Mouse (Mus musculus) intestine, embryonic 15.5 days (tissue): ENCODE results near the gene Shq1. TPM values are rescaled to one million over a fixed set of nuclear protein-coding genes. Genes with fewer than 3 reads are reported as not detected.
A peak's percentile ranks its signal among the peaks of the same experiment; 100 is the strongest.

ENCODE experiments used
- ATAC-seq: fragments of 200-750 bp; cut with Nextera tagmentation; 2 replicates; pipeline ENCODE4 v1.8.0; 2017; ENCODE audit warnings: moderate TSS enrichment, moderate library complexity
- H3K27ac ChIP-seq: fragments of 300-500 bp; sonication (generic); 2 replicates; pipeline ENCODE4 v1.5.1; 2015; ENCODE audit warnings: mild to moderate bottlenecking, inconsistent platforms
- H3K27me3 ChIP-seq: fragments of 300-500 bp; sonication (generic); replicated peaks from 2 replicates; pipeline ENCODE4 v1.6.1; 2015; ENCODE audit warnings: inconsistent platforms
- H3K36me3 ChIP-seq: fragments of 300-500 bp; sonication (generic); 2 replicates; pipeline ENCODE4 v1.6.1; 2015; ENCODE audit warnings: inconsistent platforms
- H3K4me1 ChIP-seq: fragments of 300-500 bp; sonication (generic); replicated peaks from 2 replicates; pipeline ENCODE4 v1.6.1; 2015; ENCODE audit warnings: inconsistent platforms
- H3K4me2 ChIP-seq: fragments of 300-500 bp; sonication (generic); replicated peaks from 2 replicates; pipeline ENCODE4 v1.6.1; 2015; ENCODE audit warnings: mild to moderate bottlenecking, inconsistent platforms
- H3K4me3 ChIP-seq: fragments of 300-500 bp; sonication (generic); replicated peaks from 2 replicates; pipeline ENCODE4 v1.5.1; 2015; ENCODE audit warnings: inconsistent platforms
- H3K9ac ChIP-seq: fragments of 300-500 bp; sonication (generic); 2 replicates; pipeline ENCODE4 v1.6.1; 2015; ENCODE audit warnings: inconsistent platforms
- H3K9me3 ChIP-seq: fragments of 300-500 bp; sonication (generic); 2 replicates; pipeline ENCODE4 v1.6.1; 2016; ENCODE audit warnings: inconsistent platforms
- WGBS: fragments of 180-500 bp; shearing (Covaris S2); methylation state at CpG from one replicate; pipeline ENCODE4 v1.1.7; 2015; 5-methylcytosine and 5-hydroxymethylcytosine counted together
- polyA plus RNA-seq: library from polyadenylated mRNA; unstranded; fragments of >200 nt; fragmentation: Nextera tagmentation; extraction: Ambion mirVana; gene quantifications from 2 replicates; pipeline ENCODE4 v1.2.1, GENCODE M21; 2015

The Shq1 gene
- polyA plus RNA-seq, 1 experiment from 2014 or later: 18.2 TPM

DNA sequence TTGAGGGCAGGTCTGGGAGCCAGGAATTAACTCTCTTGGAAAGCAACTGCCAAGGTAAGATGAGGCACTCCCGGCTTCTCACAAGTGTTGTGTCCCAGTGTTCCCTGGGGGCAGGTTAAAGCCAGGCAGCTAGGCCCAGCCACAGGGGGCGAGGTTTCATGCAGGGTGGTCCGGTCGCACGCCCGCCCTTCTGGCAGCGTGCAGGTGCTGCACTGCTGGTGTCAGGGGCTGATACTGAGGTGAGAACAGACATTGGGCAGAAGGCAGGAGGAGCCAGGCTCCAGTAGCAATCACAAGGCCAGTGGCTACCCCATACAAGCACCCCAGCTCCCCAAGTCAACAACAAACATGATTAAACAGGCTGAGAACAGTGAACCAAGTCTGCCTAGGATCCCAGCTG lies 132.4 kb downstream of the Shq1 start:
- Histone ChIP-seq H3K4me3 (no peak overlapping the region), H3K27ac (0 out of 2 replicates have a peak overlapping the region, but pooled peaks have one; percentile 40), H3K9me3 (no peaks in the 10 kb centered on the region), H3K4me2 (no peak overlapping the region), H3K27me3 (no peaks in the 10 kb centered on the region), H3K4me1 (peaks cover 9% of the 10 kb centered on the region), H3K9ac (no peak overlapping the region), H3K36me3 (no peaks in the 10 kb centered on the region)
- WGBS: 59% methylated on average over 7 of the region's 7 CpGs
- ATAC-seq: 0 out of 2 replicates have a peak, but pooled peaks have one; percentile 18

DNA sequence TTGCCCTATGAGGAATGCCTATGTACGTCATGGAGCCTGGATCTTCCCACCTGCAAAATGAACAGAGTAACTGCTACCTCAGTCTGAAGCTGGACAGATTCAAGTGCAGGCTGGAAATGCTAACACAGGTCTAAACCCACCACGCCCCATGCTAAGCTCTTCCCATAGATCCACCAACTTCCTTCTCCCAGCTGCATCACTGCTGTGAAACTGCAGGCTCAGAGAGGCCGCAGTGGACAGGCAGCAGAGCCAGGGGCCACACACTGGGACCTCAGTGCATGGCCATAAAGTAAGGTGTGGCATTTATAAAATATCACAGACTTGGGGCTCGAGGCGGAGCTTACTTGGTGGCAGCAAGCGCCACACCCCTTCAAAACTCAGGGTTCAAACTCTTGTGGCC lies 133.0 kb downstream of the Shq1 start:
- 57% methylated on average over 6 of the region's 6 CpGs for WGBS
- peak; percentile 88 for ATAC-seq
- H3K27ac ChIP-seq: 0 out of 2 replicates have a peak overlapping the region, but pooled peaks have one; percentile 56
- no peak overlapping the region for H3K9ac ChIP-seq
- no peak overlapping the region for H3K4me2 ChIP-seq
- H3K4me1 ChIP-seq: peaks cover 11% of the 10 kb centered on the region
- no peak overlapping the region for H3K4me3 ChIP-seq
- H3K9me3 ChIP-seq: no peaks in the 10 kb centered on the region
- H3K36me3 ChIP-seq: no peaks in the 10 kb centered on the region
- H3K27me3 ChIP-seq: no peaks in the 10 kb centered on the region

DNA sequence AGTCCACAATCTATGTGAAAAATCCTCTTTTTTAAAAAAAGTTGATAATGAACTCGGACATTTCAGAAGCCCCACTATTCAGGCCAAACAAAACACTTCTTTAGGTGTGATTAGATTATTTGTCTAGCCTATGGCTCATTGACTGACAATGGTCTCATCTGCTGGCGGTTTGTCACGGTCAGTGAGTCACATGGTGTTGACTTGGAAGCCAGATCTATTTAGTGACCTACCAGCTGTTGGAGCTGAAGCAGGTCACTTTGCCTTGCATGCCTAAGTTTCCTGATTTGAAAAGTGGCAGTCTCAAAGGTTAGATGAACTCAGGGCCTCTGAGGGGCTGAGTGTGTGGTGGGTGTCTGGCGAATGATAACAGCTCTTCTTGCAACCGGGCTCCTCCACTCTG lies 133.9 kb downstream of the Shq1 start:
- no peaks in the 10 kb centered on the region for H3K27me3 ChIP-seq
- no peaks in the 10 kb centered on the region for H3K9me3 ChIP-seq
- 70% methylated on average over 5 of the region's 5 CpGs for WGBS
- no peak for ATAC-seq
- H3K4me2 ChIP-seq: no peak overlapping the region
- H3K27ac ChIP-seq: no peak overlapping the region
- peaks cover 8% of the 10 kb centered on the region for H3K4me1 ChIP-seq
- no peak overlapping the region for H3K4me3 ChIP-seq
- no peak overlapping the region for H3K9ac ChIP-seq
- H3K36me3 ChIP-seq: no peaks in the 10 kb centered on the region

DNA sequence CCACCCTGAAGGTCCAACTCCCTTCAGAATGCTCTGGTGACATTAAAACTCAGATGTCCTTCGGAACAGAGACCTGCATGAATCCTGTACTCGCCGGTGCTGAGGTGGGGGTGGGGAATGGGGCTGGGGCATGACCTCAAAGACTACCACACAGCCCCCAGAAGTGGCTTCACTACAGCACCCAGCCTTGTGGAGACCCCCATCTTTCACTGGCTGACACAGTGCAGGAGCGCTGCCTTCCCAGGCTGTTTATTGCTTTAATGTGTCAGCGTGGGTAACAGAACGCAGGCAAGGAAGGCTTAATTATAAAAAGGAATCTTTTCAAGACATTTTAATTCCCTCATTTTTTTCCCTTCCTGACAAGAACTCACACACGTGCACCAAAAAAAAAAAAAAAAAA lies 137.6 kb downstream of the Shq1 start:
- ATAC-seq: no peak
- Histone ChIP-seq H3K27me3 (no peaks in the 10 kb centered on the region), H3K9ac (no peak overlapping the region), H3K4me1 (peaks cover 2% of the 10 kb centered on the region; the same call in 1 of the 2 replicates), H3K9me3 (no peaks in the 10 kb centered on the region), H3K36me3 (no peaks in the 10 kb centered on the region), H3K4me3 (no peak overlapping the region), H3K27ac (no peak overlapping the region), H3K4me2 (no peak overlapping the region)
- 47% methylated on average over 7 of the region's 7 CpGs for WGBS

DNA sequence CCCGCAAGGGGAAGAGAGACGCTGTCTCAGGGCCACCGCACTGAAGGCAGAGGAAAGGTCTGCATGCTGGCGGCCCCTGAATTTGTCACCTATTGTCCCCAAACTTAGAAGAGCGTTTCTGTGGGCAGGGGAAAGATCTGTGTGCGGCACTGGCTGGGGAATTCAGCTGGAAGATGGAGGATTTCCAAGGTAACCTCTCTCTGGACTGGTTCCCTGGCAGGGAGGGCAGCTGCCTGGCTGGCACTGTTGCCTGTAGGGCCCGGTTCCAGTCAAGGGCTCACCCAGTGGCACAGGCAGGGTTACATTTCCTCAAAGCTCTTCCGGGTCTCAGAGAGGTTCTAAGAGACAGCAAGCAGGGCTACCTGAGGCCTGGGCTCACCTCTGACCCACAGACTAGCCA lies 138.6 kb downstream of the Shq1 start:
- Histone ChIP-seq H3K4me2 (no peak overlapping the region), H3K27me3 (no peaks in the 10 kb centered on the region), H3K9me3 (no peaks in the 10 kb centered on the region), H3K36me3 (no peaks in the 10 kb centered on the region), H3K27ac (no peak overlapping the region), H3K4me1 (0 out of 2 replicates have a peak, but pooled peaks cover 2% of the 10 kb centered on the region), H3K4me3 (no peak overlapping the region), H3K9ac (no peak overlapping the region)
- WGBS: 86% methylated on average over 8 of the region's 8 CpGs
- ATAC-seq: no peak

DNA sequence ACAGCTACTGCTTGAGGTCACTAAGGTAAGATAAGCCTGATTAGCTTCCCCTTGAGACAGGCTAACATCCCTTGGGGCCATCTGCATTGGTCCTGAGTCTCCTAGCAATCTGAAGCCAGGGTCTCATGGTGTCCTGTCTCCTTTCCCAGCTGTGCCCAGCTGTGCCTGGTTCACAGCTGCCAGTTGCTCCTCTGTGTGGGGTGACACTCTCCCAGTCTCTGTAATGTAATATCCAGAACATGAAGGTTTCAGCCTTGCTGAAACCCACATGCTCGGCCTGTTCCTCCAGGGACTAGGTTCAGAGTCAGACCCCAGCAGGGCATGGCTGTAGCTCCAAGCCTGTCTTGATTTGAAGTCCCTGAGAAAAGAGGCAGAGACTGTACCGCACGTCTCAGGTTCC lies 141.3 kb downstream of the Shq1 start:
- Histone ChIP-seq H3K4me3 (no peak overlapping the region), H3K4me2 (no peak overlapping the region), H3K27me3 (no peaks in the 10 kb centered on the region), H3K4me1 (peaks cover 11% of the 10 kb centered on the region), H3K9me3 (no peaks in the 10 kb centered on the region), H3K27ac (no peak overlapping the region), H3K9ac (no peak overlapping the region), H3K36me3 (no peaks in the 10 kb centered on the region)
- ATAC-seq: no peak
- 60% methylated on average over 3 of the region's 3 CpGs for WGBS

DNA sequence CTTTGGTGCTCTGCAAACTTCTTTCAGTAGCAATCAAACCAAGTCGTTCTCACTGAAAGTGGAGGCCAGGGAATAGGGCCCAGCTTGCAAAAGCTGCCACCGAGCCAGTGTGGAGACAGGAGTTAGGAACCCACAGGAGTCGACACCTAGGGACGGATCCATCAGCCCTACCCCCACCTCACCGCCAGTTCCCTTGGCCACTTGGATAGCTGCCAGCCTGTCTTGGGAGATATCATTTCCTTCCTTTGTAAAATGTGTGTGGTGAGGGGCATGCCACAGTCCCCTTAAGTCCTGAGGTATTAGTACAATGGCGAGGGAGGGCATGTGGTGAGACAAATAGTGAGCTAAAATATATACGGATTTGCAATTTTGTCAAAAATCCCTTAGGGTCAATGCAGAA lies 142.4 kb downstream of the Shq1 start:
- Histone ChIP-seq H3K36me3 (no peaks in the 10 kb centered on the region), H3K9me3 (no peaks in the 10 kb centered on the region), H3K9ac (no peak overlapping the region), H3K4me3 (no peak overlapping the region), H3K4me2 (no peak overlapping the region), H3K27ac (no peak overlapping the region), H3K4me1 (peaks cover 11% of the 10 kb centered on the region), H3K27me3 (no peaks in the 10 kb centered on the region)
- 57% methylated on average over 7 of the region's 7 CpGs for WGBS
- no peak for ATAC-seq

DNA sequence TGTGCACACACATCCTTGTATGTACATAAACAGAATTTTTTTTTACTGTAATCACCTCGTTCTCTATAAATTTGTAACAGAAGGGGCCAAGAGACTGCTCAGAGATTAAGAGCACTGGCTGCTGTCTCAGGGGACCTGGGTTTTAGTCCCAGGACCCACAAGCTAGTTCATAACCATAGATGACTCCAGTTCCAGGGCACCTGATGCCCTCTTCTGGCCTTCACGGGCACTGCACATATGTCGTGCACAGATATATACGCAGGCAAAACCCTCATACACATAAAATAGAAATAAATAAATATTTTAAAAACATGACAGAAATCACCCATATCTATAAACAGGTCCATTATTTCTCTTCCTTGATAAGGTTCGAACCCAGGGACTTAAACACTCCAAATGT lies 143.0 kb downstream of the Shq1 start:
- Histone ChIP-seq H3K9ac (no peak overlapping the region), H3K4me3 (no peak overlapping the region), H3K36me3 (no peaks in the 10 kb centered on the region), H3K9me3 (no peaks in the 10 kb centered on the region), H3K4me2 (no peak overlapping the region), H3K27me3 (no peaks in the 10 kb centered on the region), H3K27ac (no peak overlapping the region), H3K4me1 (peaks cover 9% of the 10 kb centered on the region)
- WGBS: 86% methylated on average over 5 of the region's 5 CpGs
- ATAC-seq: no peak

DNA sequence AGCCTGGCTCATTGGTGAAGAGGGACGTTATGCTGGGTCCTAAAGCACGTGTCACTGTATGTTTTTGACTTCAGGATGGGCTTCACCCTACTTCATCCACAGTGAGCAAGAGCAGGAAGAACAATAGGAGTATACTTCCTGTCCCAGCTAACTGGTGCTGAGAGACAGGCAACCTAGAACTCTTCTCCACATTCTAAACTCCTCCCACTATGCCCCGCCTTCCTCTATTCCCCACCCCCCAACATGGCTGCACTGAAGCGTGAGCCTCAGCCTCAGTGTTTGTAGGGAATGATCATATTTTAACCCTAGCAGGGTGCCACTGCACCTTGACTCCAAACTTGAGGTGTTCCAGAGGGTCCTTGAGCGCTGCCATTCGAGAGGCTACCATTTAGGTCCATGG lies 143.8 kb downstream of the Shq1 start:
- Histone ChIP-seq H3K4me3 (no peak overlapping the region), H3K4me1 (peaks cover 9% of the 10 kb centered on the region), H3K4me2 (no peak overlapping the region), H3K36me3 (no peaks in the 10 kb centered on the region), H3K27ac (no peak overlapping the region), H3K9me3 (no peaks in the 10 kb centered on the region), H3K27me3 (no peaks in the 10 kb centered on the region), H3K9ac (no peak overlapping the region)
- ATAC-seq: no peak
- WGBS: 86% methylated on average over 6 of the region's 6 CpGs

DNA sequence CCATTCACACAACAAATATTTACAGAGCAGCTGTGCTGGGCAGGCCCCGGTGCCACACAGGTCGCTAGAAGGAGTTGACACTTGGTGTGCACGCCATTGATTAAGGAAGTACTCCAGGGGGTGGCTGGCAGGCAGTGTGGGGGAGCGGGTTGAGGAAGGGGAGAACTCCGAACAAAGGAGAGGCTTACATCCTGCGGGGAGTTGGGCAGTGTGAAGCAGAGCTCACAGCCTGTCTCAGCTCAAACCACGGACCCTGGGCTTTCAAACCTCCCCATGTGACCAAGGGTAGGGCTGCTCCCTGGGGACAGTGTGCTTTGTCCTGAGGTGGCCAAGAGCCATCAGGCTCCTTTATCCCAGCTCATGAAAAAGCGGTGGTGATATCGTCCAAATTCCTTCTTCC lies 144.9 kb downstream of the Shq1 start:
- ATAC-seq: peak; percentile 37
- H3K4me3 ChIP-seq: no peak overlapping the region
- no peaks in the 10 kb centered on the region for H3K27me3 ChIP-seq
- H3K9ac ChIP-seq: no peak overlapping the region
- H3K4me1 ChIP-seq: peaks cover 9% of the 10 kb centered on the region
- H3K4me2 ChIP-seq: peak overlapping the region; percentile 30; the same call in 1 of the 2 replicates
- H3K9me3 ChIP-seq: no peaks in the 10 kb centered on the region
- 15% methylated on average over 9 of the region's 9 CpGs for WGBS
- no peaks in the 10 kb centered on the region for H3K36me3 ChIP-seq
- H3K27ac ChIP-seq: no peak overlapping the region

DNA sequence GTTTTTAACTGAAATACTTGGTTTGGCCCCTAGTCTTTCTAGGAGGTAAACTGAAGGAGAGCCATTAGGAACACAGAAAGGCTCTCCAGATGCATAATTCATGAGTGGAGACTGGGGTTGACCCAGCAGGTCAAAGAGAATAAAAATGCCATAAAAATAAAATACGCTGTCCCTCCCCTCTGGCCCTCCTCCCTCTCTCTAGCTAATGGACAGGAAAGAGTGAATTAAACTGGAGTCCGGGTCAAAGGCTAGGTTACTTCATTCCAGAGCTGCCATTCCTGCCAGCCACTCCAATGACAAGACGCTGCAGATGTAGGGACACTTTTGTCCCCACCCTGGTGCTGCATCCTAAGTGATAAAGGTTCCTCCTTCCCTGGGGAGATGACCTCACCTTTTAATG lies 145.5 kb downstream of the Shq1 start:
- Histone ChIP-seq H3K4me2 (no peak overlapping the region), H3K27ac (no peak overlapping the region), H3K27me3 (no peaks in the 10 kb centered on the region), H3K4me3 (no peak overlapping the region), H3K9ac (no peak overlapping the region), H3K4me1 (peaks cover 9% of the 10 kb centered on the region), H3K9me3 (no peaks in the 10 kb centered on the region), H3K36me3 (no peaks in the 10 kb centered on the region)
- 34% methylated on average over 3 of the region's 3 CpGs for WGBS
- peak; percentile 37; the same call in 1 of the 2 replicates for ATAC-seq

DNA sequence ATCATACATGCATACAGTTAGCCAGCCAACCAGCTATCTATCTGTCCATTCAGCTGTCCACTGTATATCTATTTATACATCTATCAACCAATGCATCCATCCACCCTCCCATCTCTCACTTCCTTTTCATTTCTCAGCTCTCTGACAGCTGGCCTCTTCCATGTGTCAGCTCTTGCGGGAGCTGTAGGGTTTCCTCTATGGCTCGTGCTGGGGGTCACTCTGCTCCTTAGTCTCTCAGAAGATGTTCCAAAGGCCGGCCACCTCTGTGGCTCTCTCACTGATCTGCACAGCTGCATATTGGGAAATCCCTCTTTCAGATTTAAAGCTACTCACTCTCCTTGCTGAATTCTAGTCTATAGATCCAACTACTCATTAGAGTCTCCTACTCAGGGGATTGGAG lies 148.5 kb downstream of the Shq1 start:
- Histone ChIP-seq H3K9ac (no peak overlapping the region), H3K9me3 (no peaks in the 10 kb centered on the region), H3K4me3 (no peak overlapping the region), H3K36me3 (no peaks in the 10 kb centered on the region), H3K4me1 (peaks cover 14% of the 10 kb centered on the region), H3K27ac (no peak overlapping the region), H3K4me2 (no peak overlapping the region), H3K27me3 (no peaks in the 10 kb centered on the region)
- WGBS: 69% methylated on average over 3 of the region's 3 CpGs
- ATAC-seq: no peak

DNA sequence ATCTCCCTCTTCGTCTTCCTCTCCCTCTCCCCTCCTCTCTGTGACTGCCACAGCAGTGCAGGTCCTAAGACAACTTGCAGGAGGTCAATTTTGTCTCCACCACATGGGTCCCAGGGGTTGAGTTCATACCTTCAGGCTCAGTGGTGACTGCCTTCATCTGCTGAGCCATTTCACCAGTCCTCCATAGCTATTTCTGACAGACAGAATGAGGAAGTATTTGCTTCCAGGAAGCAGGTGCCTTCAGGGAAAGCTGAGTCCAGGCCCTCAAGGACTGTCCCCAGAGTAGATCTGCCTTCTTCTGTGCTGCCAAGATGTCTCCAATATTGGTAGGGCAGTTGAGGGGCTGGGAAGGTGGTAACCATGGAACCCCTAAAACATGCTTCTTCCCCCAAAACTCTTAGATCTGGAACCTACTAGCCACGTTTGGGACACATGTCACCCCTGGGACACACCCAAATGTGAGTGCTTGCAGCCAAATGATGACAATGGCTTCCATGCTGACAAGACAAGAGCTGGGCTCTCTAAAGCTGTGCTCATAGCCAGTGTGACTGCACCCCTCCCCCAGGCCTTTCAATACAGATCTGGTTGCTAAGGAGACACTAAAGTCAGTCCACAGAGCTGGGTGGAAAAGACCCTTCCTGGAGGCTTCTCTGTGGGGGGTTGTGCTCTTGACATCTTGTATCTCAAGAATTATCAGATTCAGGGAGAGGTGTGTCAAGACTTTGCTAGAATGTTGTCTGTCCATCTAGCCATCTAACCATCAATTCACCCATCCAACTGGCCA lies 149.2 kb downstream of the Shq1 start:
- H3K4me2 ChIP-seq: no peak overlapping the region

More for the DNA sequence above, 149.2 kb downstream of the Shq1 start:
- Histone ChIP-seq H3K27me3 (no peaks in the 10 kb centered on the region), H3K4me1 (peaks cover 14% of the 10 kb centered on the region), H3K9me3 (no peaks in the 10 kb centered on the region), H3K36me3 (no peaks in the 10 kb centered on the region), H3K4me3 (no peak overlapping the region), H3K27ac (no peak overlapping the region), H3K9ac (no peak overlapping the region)
- no peak for ATAC-seq
- 66% methylated on average over 2 of the region's 2 CpGs for WGBS
